Mouse (Mus musculus): ENCODE results near the gene Olfr1281.
"Not testable (repeated sequence)": the region's sequence is repeated elsewhere in the genome, so short reads cannot be mapped to it uniquely, and the experiment has no call there.

Gene Olfr1281

GRCm38 (mm10) chr2:111326220-111326619 lies at the start of gene Olfr1281:
Gene Olfr1281, plus strand, starts transcription at chr2:111326520.
- in situ Hi-C loops (cut with MboI, MseI), result no loop called here

DNA sequence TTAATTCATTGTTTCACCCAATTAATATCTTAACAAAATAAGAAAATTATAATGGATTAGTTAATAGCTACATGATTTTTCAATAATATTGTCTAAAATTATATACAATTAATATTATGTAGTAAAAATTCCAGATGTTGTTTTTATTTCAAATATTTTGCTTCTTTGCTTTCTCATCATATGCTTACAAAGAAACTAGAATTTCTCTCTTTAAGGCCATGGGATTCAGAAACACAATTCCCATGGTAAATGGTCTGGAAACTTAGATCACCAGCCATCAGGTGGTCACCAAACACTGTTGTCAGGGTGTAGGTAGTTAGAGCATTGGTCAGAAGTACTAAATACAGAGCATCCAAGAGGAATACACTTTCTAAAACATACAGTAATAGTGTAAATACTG lies 36.5 kb upstream of the Olfr1281 start, which contains the start of gene Olfr1278:
Gene Olfr1278 (plus strand): TSS at position 301 of the 400 bp plus-strand sequence.
- in situ Hi-C loops (cut with MboI, MseI), result no loop called here

DNA sequence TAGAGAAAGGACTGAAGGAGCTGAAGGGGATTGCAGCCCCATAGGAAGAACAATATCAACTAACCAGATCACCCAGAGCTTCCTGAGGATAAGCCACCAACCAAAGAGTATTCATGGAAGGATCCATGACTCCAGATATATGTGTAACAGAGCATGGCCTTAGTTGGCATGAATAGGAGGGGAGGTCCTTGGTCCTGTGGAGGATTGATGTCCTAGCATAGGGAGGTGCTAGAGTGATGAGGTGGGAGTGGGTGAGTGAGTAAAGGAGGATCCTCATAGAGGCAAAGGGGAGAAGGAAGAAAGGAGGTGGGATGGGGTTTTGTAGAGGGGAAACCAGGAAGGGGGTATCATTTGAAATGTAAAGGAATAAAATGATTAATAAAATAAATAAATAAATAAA lies 27.8 kb upstream of the Olfr1281 start:
- in situ Hi-C loops (cut with MboI, MseI), result no loop called here

DNA sequence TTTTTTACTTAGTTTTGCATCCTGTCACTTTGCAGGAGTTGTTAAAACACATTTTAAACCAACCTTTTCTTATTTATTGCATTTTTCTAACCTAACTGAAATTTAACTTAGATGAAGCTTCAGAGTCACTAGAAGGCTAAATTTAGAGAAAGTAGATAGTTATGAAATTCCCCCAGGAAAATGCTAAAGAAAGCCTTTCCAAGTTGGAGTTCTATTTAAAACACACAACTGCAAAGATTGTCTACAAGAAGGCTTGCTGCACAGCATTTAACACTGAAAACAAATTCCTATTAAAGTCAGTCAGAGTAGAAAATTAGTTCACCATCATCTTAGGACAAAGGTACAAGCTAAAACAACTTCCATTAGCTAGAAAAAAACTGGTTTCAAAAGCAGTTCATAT lies 25.9 kb upstream of the Olfr1281 start, which contains the start of gene Olfr1279:
Gene Olfr1279 (plus strand): TSS at position 262 of the 400 bp plus-strand sequence.
- in situ Hi-C loops (cut with MboI, MseI), result no loop called here

DNA sequence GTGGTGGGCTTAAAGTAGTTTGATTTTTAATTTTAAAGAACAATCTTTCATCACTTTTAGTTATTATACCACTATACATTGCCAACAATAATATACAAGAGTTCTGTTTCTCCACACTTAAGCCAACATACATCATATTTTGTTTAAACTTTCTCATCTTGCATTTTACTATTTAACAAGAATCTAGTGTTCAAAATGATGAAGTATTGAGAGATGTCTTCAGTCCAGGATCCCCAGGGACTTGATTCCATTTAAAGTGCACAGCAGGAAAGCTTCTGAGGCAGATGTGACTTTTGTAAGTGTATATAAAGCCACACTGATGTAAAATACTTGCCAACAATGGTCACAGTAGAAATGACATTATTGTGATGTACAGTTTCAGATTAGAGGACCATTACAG lies 12.6 kb upstream of the Olfr1281 start, which contains the start of gene Olfr1280:
Gene Olfr1280 (plus strand): TSS at position 301 of the 400 bp plus-strand sequence.
- in situ Hi-C loops (cut with MboI, MseI), result no loop called here

- in situ Hi-C loops (cut with MboI, MseI), result not testable (repeated sequence)
Observed at GRCm38 (mm10) chr2:111333721-111334120, 7.4 kb downstream of the Olfr1281 start.

- in situ Hi-C loops (cut with MboI, MseI), result no loop called here
Observed at GRCm38 (mm10) chr2:111335976-111336375, 9.7 kb downstream of the Olfr1281 start, which contains the start of gene Olfr1282. Gene Olfr1282, minus strand, starts transcription at chr2:111336076.

- in situ Hi-C loops (cut with MboI, MseI), result loop anchor here (10.0 kb wide), 1 partner anchor 972 kb away; no protein-coding TSS in a partner anchor
Observed at GRCm38 (mm10) chr2:111366490-111366889, 40.2 kb downstream of the Olfr1281 start, which contains the start of gene Olfr1283. Gene Olfr1283, plus strand, starts transcription at chr2:111366790.

- in situ Hi-C loops (cut with MboI, MseI), result no loop called here
Observed at GRCm38 (mm10) chr2:111375222-111375621, 48.9 kb downstream of the Olfr1281 start, which contains the start of gene Olfr1284. Gene Olfr1284, plus strand, starts transcription at chr2:111375522.
